Mouse (Mus musculus): Measurements from ENCODE around the gene Cxadr. TPM values are rescaled to one million over a fixed set of nuclear protein-coding genes. Genes with fewer than 3 reads are reported as not detected.

Cxadr gene
- polyA plus RNA-seq, 1 experiment from 2014 or later, result 131 TPM

DNA sequence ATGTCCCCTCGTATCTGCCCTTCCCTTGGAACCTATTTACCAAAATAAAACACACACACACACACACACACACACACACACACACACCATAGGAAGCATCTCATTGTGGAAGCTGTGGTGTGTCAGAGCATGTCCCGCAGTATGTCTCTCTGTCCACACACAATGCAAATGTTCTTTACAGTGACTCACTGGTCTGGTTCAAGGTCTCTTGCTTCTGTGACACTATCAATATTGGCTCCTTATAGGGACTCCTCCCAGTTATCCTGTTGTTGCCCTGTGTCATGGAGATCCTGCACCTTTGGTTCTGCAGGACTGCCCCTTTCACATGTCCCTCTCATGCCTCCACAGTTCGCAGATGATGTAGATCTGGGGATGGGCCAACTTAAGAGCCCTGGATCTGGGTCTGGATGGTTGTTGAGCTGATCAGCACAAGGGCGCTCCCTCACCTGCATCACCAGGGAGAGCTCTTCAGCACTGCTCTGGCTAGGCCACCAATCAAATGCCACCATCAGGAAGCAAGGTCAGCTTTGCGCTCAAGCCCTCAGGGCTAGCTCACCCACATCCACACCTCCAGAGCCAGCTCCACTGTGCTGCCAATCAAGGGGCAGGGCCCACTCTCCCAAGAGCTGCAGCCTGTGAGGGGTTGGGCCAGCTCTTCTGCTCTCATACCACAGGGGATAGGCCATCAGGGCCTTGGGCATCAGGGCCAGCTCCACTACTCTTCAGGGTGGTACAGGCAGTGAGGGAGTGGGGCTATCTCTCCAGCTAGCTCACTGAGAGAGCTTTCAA lies 21.0 kb upstream of the Cxadr start:
- H3K4me1 ChIP-seq, result no peaks in the 10 kb centered on the region
- no peak overlapping the region for H3K9ac ChIP-seq (replicated peaks)
- no peaks in the 10 kb centered on the region for H3K27me3 ChIP-seq (replicated peaks)
- no peaks in the 10 kb centered on the region for H3K36me3 ChIP-seq
- no peak for ATAC-seq (ENCODE audit: low FRiP score)
- H3K4me2 ChIP-seq, result no peak overlapping the region
- H3K27ac ChIP-seq (replicated peaks), result no peak overlapping the region
- no peak overlapping the region for H3K4me3 ChIP-seq (replicated peaks)
- WGBS, result 89% methylated on average over 5 of the region's 5 CpGs
- no peaks in the 10 kb centered on the region for H3K9me3 ChIP-seq (replicated peaks)

GRCm38 (mm10) chr16:78283231-78283630 lies 18.1 kb upstream of the Cxadr start:
- Histone ChIP-seq H3K36me3 (no peaks in the 10 kb centered on the region), H3K27me3 (replicated peaks) (no peaks in the 10 kb centered on the region), H3K27ac (replicated peaks) (no peak overlapping the region), H3K9ac (replicated peaks) (no peak overlapping the region), H3K4me2 (no peak overlapping the region), H3K4me1 (no peaks in the 10 kb centered on the region), H3K9me3 (replicated peaks) (no peaks in the 10 kb centered on the region), H3K4me3 (replicated peaks) (no peak overlapping the region)
- ATAC-seq (ENCODE audit: low FRiP score), result no peak
- 78% methylated on average over 5 of the region's 5 CpGs for WGBS

DNA sequence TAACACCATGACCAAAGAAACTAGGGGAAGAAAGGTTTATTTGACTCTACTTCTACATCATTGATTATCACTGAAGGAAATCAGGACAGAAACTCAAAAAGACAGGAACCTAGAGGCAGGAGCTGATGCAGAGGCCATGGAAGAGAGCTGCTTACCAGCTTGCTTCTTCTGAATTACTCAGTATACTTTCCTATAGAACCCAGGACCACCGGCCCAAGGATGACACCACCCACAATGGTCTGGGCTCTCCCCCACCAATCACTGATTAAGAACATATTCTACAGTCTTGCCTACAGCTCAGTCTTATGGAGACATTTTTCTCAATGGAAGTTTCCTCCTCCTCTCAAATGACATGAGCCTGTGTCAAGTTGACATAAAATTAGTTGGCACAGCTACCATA lies 7.2 kb upstream of the Cxadr start:
- no peak overlapping the region for H3K9ac ChIP-seq (replicated peaks)
- ATAC-seq (ENCODE audit: low FRiP score), result no peak
- 100% methylated on average over 1 of the region's 1 CpGs for WGBS

DNA sequence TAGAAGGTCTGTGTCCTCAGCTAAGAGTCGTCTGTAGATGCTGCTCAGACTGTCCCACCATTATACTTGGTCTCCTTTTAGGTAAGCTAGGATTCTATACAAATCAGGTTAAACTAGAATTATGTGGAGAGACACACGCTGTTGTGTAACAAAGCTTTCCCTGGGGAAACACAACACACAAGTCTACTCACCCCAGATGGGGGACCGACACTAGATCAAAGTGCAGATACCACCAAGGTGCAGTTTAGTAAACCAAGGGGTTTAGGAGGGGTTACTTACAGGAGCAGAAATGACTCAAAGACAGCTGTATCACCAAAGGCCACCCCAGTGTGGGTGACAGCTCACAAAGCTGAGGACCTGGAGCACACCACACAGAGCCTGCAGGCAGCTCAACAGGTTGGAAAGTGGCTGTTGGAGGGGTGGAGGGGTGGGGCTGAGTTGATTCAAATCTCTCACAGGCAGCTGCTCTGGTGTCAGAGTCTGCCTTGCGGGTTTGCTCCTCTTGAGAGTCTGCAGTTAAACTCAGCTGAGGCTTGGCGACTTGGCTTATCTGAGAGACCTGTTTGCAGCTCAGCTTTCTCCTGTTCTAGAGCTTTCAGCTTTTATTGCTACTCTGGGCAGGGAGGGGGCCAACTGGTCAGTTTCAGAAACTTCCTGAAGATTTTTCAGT lies 6.5 kb upstream of the Cxadr start:
- ATAC-seq (ENCODE audit: low FRiP score), result no peak
- Histone ChIP-seq H3K27me3 (replicated peaks) (no peaks in the 10 kb centered on the region), H3K27ac (replicated peaks) (no peak overlapping the region), H3K9me3 (replicated peaks) (no peaks in the 10 kb centered on the region), H3K4me1 (no peaks in the 10 kb centered on the region), H3K36me3 (no peaks in the 10 kb centered on the region), H3K4me3 (replicated peaks) (no peak overlapping the region), H3K4me2 (no peak overlapping the region), H3K9ac (replicated peaks) (no peak overlapping the region)
- 58% methylated on average over 5 of the region's 5 CpGs for WGBS

More for the DNA sequence above, 7.2 kb upstream of the Cxadr start:
- no peaks in the 10 kb centered on the region for H3K9me3 ChIP-seq (replicated peaks)
- H3K4me1 ChIP-seq, result no peaks in the 10 kb centered on the region
- H3K27me3 ChIP-seq (replicated peaks), result no peaks in the 10 kb centered on the region
- H3K27ac ChIP-seq (replicated peaks), result no peak overlapping the region
- no peaks in the 10 kb centered on the region for H3K36me3 ChIP-seq
- H3K4me2 ChIP-seq, result no peak overlapping the region
- H3K4me3 ChIP-seq (replicated peaks), result no peak overlapping the region

DNA sequence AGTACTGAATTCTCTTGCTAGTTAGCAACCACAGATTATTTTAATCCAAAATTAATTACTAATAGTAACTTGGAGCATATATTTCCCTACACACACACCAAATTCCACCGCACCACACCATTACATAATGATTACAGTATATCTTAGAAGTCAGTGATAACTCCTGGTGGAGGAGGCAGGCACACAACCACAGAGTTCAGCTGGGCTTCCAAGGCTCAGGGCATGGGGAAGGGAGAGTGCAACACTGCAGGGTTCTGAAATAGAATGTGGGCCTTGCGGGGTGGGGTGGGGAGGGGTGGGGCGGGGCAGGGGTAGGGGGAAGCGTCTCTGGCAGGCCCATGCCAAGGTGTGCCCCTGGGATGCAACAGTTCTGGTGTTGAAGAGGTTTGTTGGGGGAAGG lies 5.7 kb upstream of the Cxadr start:
- 69% methylated on average over 4 of the region's 4 CpGs for WGBS
- H3K4me1 ChIP-seq, result no peaks in the 10 kb centered on the region
- H3K4me2 ChIP-seq, result no peak overlapping the region
- H3K9ac ChIP-seq (replicated peaks), result no peak overlapping the region
- H3K27ac ChIP-seq (replicated peaks), result no peak overlapping the region
- H3K27me3 ChIP-seq (replicated peaks), result no peaks in the 10 kb centered on the region
- no peak for ATAC-seq (ENCODE audit: low FRiP score)
- H3K9me3 ChIP-seq (replicated peaks), result no peaks in the 10 kb centered on the region
- H3K4me3 ChIP-seq (replicated peaks), result no peak overlapping the region
- H3K36me3 ChIP-seq, result no peaks in the 10 kb centered on the region

DNA sequence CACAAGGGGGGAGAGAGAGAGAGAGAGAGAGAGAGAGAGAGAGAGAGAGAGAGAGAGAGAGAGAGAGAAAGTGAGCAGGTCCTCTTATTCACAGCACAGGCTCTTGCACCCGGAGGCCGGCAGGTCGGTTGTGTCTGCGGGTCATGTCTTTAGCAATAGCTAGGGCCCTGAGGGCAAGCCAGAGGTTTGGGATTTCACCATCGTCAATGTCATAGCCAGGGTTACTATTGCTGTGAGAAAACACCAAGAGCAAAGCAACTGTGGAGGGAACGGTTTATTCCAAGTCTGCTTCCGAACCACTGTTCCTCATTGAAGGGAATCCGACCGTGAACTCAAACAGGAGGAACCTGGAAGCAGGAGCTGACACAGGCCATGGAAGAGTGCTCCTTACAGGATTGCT lies 5.2 kb upstream of the Cxadr start:
- Histone ChIP-seq H3K9ac (replicated peaks) (no peak overlapping the region), H3K4me1 (no peaks in the 10 kb centered on the region), H3K36me3 (no peaks in the 10 kb centered on the region), H3K27me3 (replicated peaks) (no peaks in the 10 kb centered on the region), H3K27ac (replicated peaks) (no peak overlapping the region), H3K9me3 (replicated peaks) (no peaks in the 10 kb centered on the region), H3K4me3 (replicated peaks) (no peak overlapping the region), H3K4me2 (no peak overlapping the region)
- no peak for ATAC-seq (ENCODE audit: low FRiP score)
- WGBS, result 75% methylated on average over 9 of the region's 9 CpGs

- peak; percentile 68 for ATAC-seq (ENCODE audit: low FRiP score)
Measured at GRCm38 (mm10) chr16:78301831-78302677, 765 bp downstream of the Cxadr start.

GRCm38 (mm10) chr16:78302678-78303050 lies 1.4 kb downstream of the Cxadr start:
- H3K9ac ChIP-seq (replicated peaks), result peak overlapping the region; percentile 95
- H3K4me3 ChIP-seq (replicated peaks), result peak overlapping the region; percentile 92
- no peaks in the 10 kb centered on the region for H3K36me3 ChIP-seq
- peaks cover 31% of the 10 kb centered on the region for H3K4me1 ChIP-seq
- H3K4me2 ChIP-seq, result peak overlapping the region; percentile 81
- ATAC-seq (ENCODE audit: low FRiP score), result no peak
- H3K27ac ChIP-seq (replicated peaks), result peak overlapping the region; percentile 96
- no peaks in the 10 kb centered on the region for H3K9me3 ChIP-seq (replicated peaks)
- 2% methylated on average over 10 of the region's 10 CpGs for WGBS
- no peaks in the 10 kb centered on the region for H3K27me3 ChIP-seq (replicated peaks)

More at GRCm38 (mm10) chr16:78301831-78302677, 765 bp downstream of the Cxadr start:
- H3K9ac ChIP-seq (replicated peaks), result peak overlapping the region; percentile 95
- H3K36me3 ChIP-seq, result no peaks in the 10 kb centered on the region
- H3K27ac ChIP-seq (replicated peaks), result peak overlapping the region; percentile 96
- no peaks in the 10 kb centered on the region for H3K9me3 ChIP-seq (replicated peaks)
- H3K27me3 ChIP-seq (replicated peaks), result no peaks in the 10 kb centered on the region
- under 1% methylated on average over 46 of the region's 65 CpGs for WGBS
- peaks cover 31% of the 10 kb centered on the region for H3K4me1 ChIP-seq
- H3K4me2 ChIP-seq, result peak overlapping the region; percentile 81
- peak overlapping the region; percentile 92 for H3K4me3 ChIP-seq (replicated peaks)

GRCm38 (mm10) chr16:78305606-78306100 lies 4.4 kb downstream of the Cxadr start:
- H3K4me1 ChIP-seq, result peaks cover 31% of the 10 kb centered on the region
- no peak overlapping the region for H3K27ac ChIP-seq (replicated peaks)
- no peak overlapping the region for H3K9ac ChIP-seq (replicated peaks)
- no peak overlapping the region for H3K4me3 ChIP-seq (replicated peaks)
- WGBS, result 84% methylated on average over 12 of the region's 12 CpGs
- H3K27me3 ChIP-seq (replicated peaks), result no peaks in the 10 kb centered on the region
- no peaks in the 10 kb centered on the region for H3K36me3 ChIP-seq
- ATAC-seq (ENCODE audit: low FRiP score), result no peak
- H3K9me3 ChIP-seq (replicated peaks), result no peaks in the 10 kb centered on the region
- H3K4me2 ChIP-seq, result no peak overlapping the region

DNA sequence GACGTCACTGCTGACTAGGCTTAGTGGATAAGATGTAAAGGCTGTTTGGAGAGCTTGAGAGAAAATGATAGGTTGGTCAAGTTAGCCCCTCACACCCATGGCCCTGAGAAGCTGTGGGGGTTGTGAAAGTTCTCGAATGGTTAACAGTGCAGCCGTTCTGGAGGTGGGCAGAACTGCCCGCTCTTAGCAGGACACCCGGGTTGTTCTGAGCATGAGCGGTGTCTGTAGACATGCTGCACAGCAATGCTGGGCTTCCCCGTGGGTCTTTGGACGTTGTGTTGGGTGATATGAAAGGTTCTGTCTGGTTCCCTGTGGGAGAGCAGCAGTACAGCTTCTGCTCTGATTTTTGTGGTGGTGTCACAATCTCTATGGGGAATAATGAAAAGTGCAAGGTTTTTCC lies 5.3 kb downstream of the Cxadr start:
- peaks cover 34% of the 10 kb centered on the region for H3K4me1 ChIP-seq
- ATAC-seq (ENCODE audit: low FRiP score), result no peak
- H3K27ac ChIP-seq (replicated peaks), result no peak overlapping the region
- H3K4me3 ChIP-seq (replicated peaks), result no peak overlapping the region
- WGBS, result 86% methylated on average over 8 of the region's 8 CpGs
- no peak overlapping the region for H3K9ac ChIP-seq (replicated peaks)
- H3K9me3 ChIP-seq (replicated peaks), result no peaks in the 10 kb centered on the region
- H3K36me3 ChIP-seq, result no peaks in the 10 kb centered on the region
- H3K4me2 ChIP-seq, result no peak overlapping the region
- no peaks in the 10 kb centered on the region for H3K27me3 ChIP-seq (replicated peaks)

- no peaks in the 10 kb centered on the region for H3K27me3 ChIP-seq (replicated peaks)
- peaks cover 37% of the 10 kb centered on the region for H3K4me1 ChIP-seq
- WGBS, result 94% methylated on average over 16 of the region's 16 CpGs
- no peak overlapping the region for H3K27ac ChIP-seq (replicated peaks)
- no peak overlapping the region for H3K4me3 ChIP-seq (replicated peaks)
- H3K4me2 ChIP-seq, result no peak overlapping the region
- H3K9ac ChIP-seq (replicated peaks), result no peak overlapping the region
- no peak for ATAC-seq (ENCODE audit: low FRiP score)
- H3K36me3 ChIP-seq, result no peaks in the 10 kb centered on the region
- no peaks in the 10 kb centered on the region for H3K9me3 ChIP-seq (replicated peaks)
Measured at GRCm38 (mm10) chr16:78307476-78308192, 6.3 kb downstream of the Cxadr start.

Measured in neural tube, embryonic 15.5 days (tissue).